Mouse (Mus musculus): ENCODE results near the gene Vmn2r44.
"Not testable (repeated sequence)": the region's sequence is repeated elsewhere in the genome, so short reads cannot be mapped to it uniquely, and the experiment has no call there.

Vmn2r44 gene

DNA sequence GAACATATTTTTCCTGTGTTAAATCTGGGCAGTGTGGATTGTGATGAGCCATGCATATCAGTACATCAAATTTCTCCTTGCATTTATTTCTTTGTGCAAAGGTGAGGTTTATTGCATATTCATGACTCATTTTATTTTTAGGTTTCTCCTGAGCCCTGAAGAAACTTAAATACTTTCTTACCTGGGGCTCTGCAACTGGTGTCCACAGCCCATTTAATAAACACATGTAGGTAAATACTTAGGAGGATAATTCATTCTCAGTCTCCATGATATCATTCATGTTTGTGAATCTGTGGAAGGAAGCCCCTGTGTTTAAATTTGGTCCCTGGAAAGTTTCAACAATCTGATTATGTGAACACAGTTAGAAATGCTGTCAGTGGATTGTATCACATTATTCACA, at the start of gene Vmn2r44:
Gene Vmn2r44 (minus strand): TSS at position 101 of the 400 bp plus-strand sequence.
- TF ChIP-seq GATA4 (IDR thresholded peaks at IDR 0.05; ENCODE audit: insufficient replicate concordance, low read length) = not testable (repeated sequence)
